Mouse (Mus musculus) kidney, embryonic 16.5 days (tissue): ENCODE measurements around the gene Scin. TPM values are rescaled to one million over a fixed set of nuclear protein-coding genes. Genes with fewer than 3 reads are reported as not detected.

Source experiments
- ATAC-seq: fragments of 200-750 bp; cut with Nextera tagmentation; 2 replicates; pipeline ENCODE4 v1.8.0; 2017; ENCODE audit warnings: moderate TSS enrichment; ENCODE audit not compliant: low FRiP score, low TSS enrichment
- H3K27ac ChIP-seq: fragments of 300-500 bp; sonication (generic); 2 replicates; pipeline ENCODE4 v1.5.1; 2014; ENCODE audit warnings: low read length
- H3K27me3 ChIP-seq: fragments of 300-500 bp; sonication (generic); 2 replicates; pipeline ENCODE4 v1.6.1; 2014; ENCODE audit warnings: low read length, control low read depth, mixed read lengths; ENCODE audit not compliant: insufficient read depth
- H3K36me3 ChIP-seq: fragments of 300-500 bp; sonication (generic); 2 replicates; pipeline ENCODE4 v1.6.1; 2014; ENCODE audit warnings: low read length, control low read depth, mixed read lengths; ENCODE audit not compliant: insufficient read depth
- H3K4me1 ChIP-seq: fragments of 300-500 bp; sonication (generic); 2 replicates; pipeline ENCODE4 v1.6.1; 2014; ENCODE audit warnings: low read length, control low read depth, mixed read lengths; ENCODE audit not compliant: insufficient read depth
- H3K4me2 ChIP-seq: fragments of 300-500 bp; sonication (generic); replicated peaks from 2 replicates; pipeline ENCODE4 v1.6.1; 2014; ENCODE audit warnings: low read depth, low read length
- H3K4me3 ChIP-seq: fragments of 300-500 bp; sonication (generic); 2 replicates; pipeline ENCODE4 v1.5.1; 2014; ENCODE audit warnings: mild to moderate bottlenecking, low read length
- H3K9ac ChIP-seq: fragments of 300-500 bp; sonication (generic); replicated peaks from 2 replicates; pipeline ENCODE4 v1.6.1; 2014; ENCODE audit warnings: low read length
- H3K9me3 ChIP-seq: fragments of 300-500 bp; sonication (generic); 2 replicates; pipeline ENCODE4 v1.6.1; 2016; ENCODE audit warnings: low read length, control low read depth
- WGBS: fragments of 180-500 bp; shearing (Covaris S2); extraction: QIAGEN DNeasy Blood & Tissue Kit; methylation state at CpG from one replicate; pipeline ENCODE4 v1.1.7; 2014; 5-methylcytosine and 5-hydroxymethylcytosine counted together
- polyA plus RNA-seq: library from polyadenylated mRNA; unstranded; fragments of >200 nt; fragmentation: Nextera tagmentation; extraction: Ambion mirVana; gene quantifications from 2 replicates; pipeline ENCODE4 v1.2.1, GENCODE M21; 2015

Scin gene
- polyA plus RNA-seq, 1 experiment from 2014 or later: 26.3 TPM

- ATAC-seq: no peak
- no peak overlapping the region for H3K4me3 ChIP-seq
- no peak overlapping the region for H3K9ac ChIP-seq
- 85% methylated on average over 3 of the region's 3 CpGs for WGBS
- no peak overlapping the region for H3K27ac ChIP-seq
- 0 out of 2 replicates have a peak, but pooled peaks cover 3% of the 10 kb centered on the region for H3K4me1 ChIP-seq
- H3K36me3 ChIP-seq: no peaks in the 10 kb centered on the region
- no peaks in the 10 kb centered on the region for H3K9me3 ChIP-seq
- no peak overlapping the region for H3K4me2 ChIP-seq
- no peaks in the 10 kb centered on the region for H3K27me3 ChIP-seq
Observed at GRCm38 (mm10) chr12:40114020-40114419, 20.0 kb downstream of the Scin start.

- H3K27ac ChIP-seq: no peak overlapping the region
- WGBS: 72% methylated on average over 2 of the region's 2 CpGs
- no peaks in the 10 kb centered on the region for H3K9me3 ChIP-seq
- H3K27me3 ChIP-seq: no peaks in the 10 kb centered on the region
- no peak overlapping the region for H3K4me3 ChIP-seq
- no peak for ATAC-seq
- H3K9ac ChIP-seq: no peak overlapping the region
- no peak overlapping the region for H3K4me2 ChIP-seq
- H3K36me3 ChIP-seq: no peaks in the 10 kb centered on the region
- 0 out of 2 replicates have a peak, but pooled peaks cover 3% of the 10 kb centered on the region for H3K4me1 ChIP-seq
Observed at GRCm38 (mm10) chr12:40113605-40114004, 20.4 kb downstream of the Scin start.

GRCm38 (mm10) chr12:40109227-40109626 is 24.8 kb downstream of the Scin start:
- no peak overlapping the region for H3K4me3 ChIP-seq
- H3K36me3 ChIP-seq: no peaks in the 10 kb centered on the region
- no peaks in the 10 kb centered on the region for H3K4me1 ChIP-seq
- WGBS: 52% methylated on average over 1 of the region's 1 CpGs
- H3K9ac ChIP-seq: no peak overlapping the region
- H3K9me3 ChIP-seq: no peaks in the 10 kb centered on the region
- no peak for ATAC-seq
- no peak overlapping the region for H3K4me2 ChIP-seq
- H3K27me3 ChIP-seq: no peaks in the 10 kb centered on the region
- H3K27ac ChIP-seq: 0 out of 2 replicates have a peak overlapping the region, but pooled peaks have one; percentile 54

- no peaks in the 10 kb centered on the region for H3K36me3 ChIP-seq
- ATAC-seq: no peak
Observed at GRCm38 (mm10) chr12:40108143-40108542, 25.9 kb downstream of the Scin start.

GRCm38 (mm10) chr12:40106874-40107273 is 27.2 kb downstream of the Scin start:
- WGBS: 29% methylated on average over 5 of the region's 5 CpGs
- peak; percentile 81; the same call in 1 of the 2 replicates for ATAC-seq

More at GRCm38 (mm10) chr12:40108143-40108542, 25.9 kb downstream of the Scin start:
- H3K4me2 ChIP-seq: no peak overlapping the region
- no peaks in the 10 kb centered on the region for H3K9me3 ChIP-seq
- H3K27me3 ChIP-seq: no peaks in the 10 kb centered on the region
- no peak overlapping the region for H3K27ac ChIP-seq
- no peaks in the 10 kb centered on the region for H3K4me1 ChIP-seq
- H3K4me3 ChIP-seq: no peak overlapping the region
- H3K9ac ChIP-seq: no peak overlapping the region
- 75% methylated on average over 2 of the region's 2 CpGs for WGBS

GRCm38 (mm10) chr12:40104750-40105149 is 29.3 kb downstream of the Scin start:
- ATAC-seq: no peak
- no peaks in the 10 kb centered on the region for H3K27me3 ChIP-seq
- no peaks in the 10 kb centered on the region for H3K36me3 ChIP-seq
- no peak overlapping the region for H3K27ac ChIP-seq
- WGBS: 74% methylated on average over 2 of the region's 2 CpGs
- H3K4me1 ChIP-seq: no peaks in the 10 kb centered on the region
- no peak overlapping the region for H3K9ac ChIP-seq
- no peaks in the 10 kb centered on the region for H3K9me3 ChIP-seq
- H3K4me2 ChIP-seq: no peak overlapping the region
- H3K4me3 ChIP-seq: no peak overlapping the region

More at GRCm38 (mm10) chr12:40106874-40107273, 27.2 kb downstream of the Scin start:
- no peaks in the 10 kb centered on the region for H3K36me3 ChIP-seq
- no peaks in the 10 kb centered on the region for H3K27me3 ChIP-seq
- no peak overlapping the region for H3K27ac ChIP-seq
- H3K4me3 ChIP-seq: no peak overlapping the region
- H3K9me3 ChIP-seq: no peaks in the 10 kb centered on the region
- H3K4me2 ChIP-seq: no peak overlapping the region
- H3K9ac ChIP-seq: no peak overlapping the region
- no peaks in the 10 kb centered on the region for H3K4me1 ChIP-seq

GRCm38 (mm10) chr12:40102359-40102758 is 31.7 kb downstream of the Scin start:
- H3K4me3 ChIP-seq: no peak overlapping the region
- WGBS: 92% methylated on average over 2 of the region's 2 CpGs
- no peak overlapping the region for H3K27ac ChIP-seq
- no peaks in the 10 kb centered on the region for H3K36me3 ChIP-seq
- H3K9ac ChIP-seq: no peak overlapping the region
- no peaks in the 10 kb centered on the region for H3K4me1 ChIP-seq
- H3K9me3 ChIP-seq: no peaks in the 10 kb centered on the region
- no peak for ATAC-seq
- H3K27me3 ChIP-seq: no peaks in the 10 kb centered on the region
- H3K4me2 ChIP-seq: no peak overlapping the region

GRCm38 (mm10) chr12:40099407-40099806 is 34.6 kb downstream of the Scin start:
- no peaks in the 10 kb centered on the region for H3K4me1 ChIP-seq
- H3K9ac ChIP-seq: no peak overlapping the region
- no peak overlapping the region for H3K4me2 ChIP-seq
- H3K27me3 ChIP-seq: no peaks in the 10 kb centered on the region
- no peaks in the 10 kb centered on the region for H3K9me3 ChIP-seq
- no peak overlapping the region for H3K4me3 ChIP-seq
- no peak for ATAC-seq
- 70% methylated on average over 2 of the region's 2 CpGs for WGBS
- no peaks in the 10 kb centered on the region for H3K36me3 ChIP-seq
- H3K27ac ChIP-seq: no peak overlapping the region

GRCm38 (mm10) chr12:40097449-40097848 is 36.6 kb downstream of the Scin start:
- H3K36me3 ChIP-seq: no peaks in the 10 kb centered on the region
- H3K4me2 ChIP-seq: no peak overlapping the region
- ATAC-seq: no peak
- H3K9me3 ChIP-seq: no peaks in the 10 kb centered on the region
- WGBS: 95% methylated on average over 4 of the region's 4 CpGs
- no peak overlapping the region for H3K4me3 ChIP-seq
- no peaks in the 10 kb centered on the region for H3K4me1 ChIP-seq
- H3K9ac ChIP-seq: no peak overlapping the region
- no peaks in the 10 kb centered on the region for H3K27me3 ChIP-seq
- H3K27ac ChIP-seq: no peak overlapping the region

GRCm38 (mm10) chr12:40097023-40097422 is 37.0 kb downstream of the Scin start:
- Histone ChIP-seq H3K27me3 (no peaks in the 10 kb centered on the region), H3K9me3 (no peaks in the 10 kb centered on the region), H3K36me3 (no peaks in the 10 kb centered on the region), H3K27ac (no peak overlapping the region), H3K4me3 (no peak overlapping the region), H3K4me2 (no peak overlapping the region), H3K4me1 (no peaks in the 10 kb centered on the region), H3K9ac (no peak overlapping the region)
- ATAC-seq: no peak
- 86% methylated on average over 5 of the region's 5 CpGs for WGBS
